Mouse (Mus musculus) forebrain, embryonic 15.5 days (tissue): Measurements from ENCODE around the gene Cdc42se1. TPM values are rescaled to one million over a fixed set of nuclear protein-coding genes. Genes with fewer than 3 reads are reported as not detected.

Experiments used
- ATAC-seq: fragments of 200-750 bp; cut with Nextera tagmentation; replicated peaks from 2 replicates; pipeline ENCODE4 v1.8.0; 2017; ENCODE audit warnings: mild to moderate bottlenecking, moderate TSS enrichment, moderate library complexity
- H3K27ac ChIP-seq: fragments of 300-500 bp; sonication (generic); replicated peaks from 2 replicates; pipeline ENCODE4 v1.5.1; 2015; ENCODE audit warnings: mild to moderate bottlenecking, inconsistent platforms
- H3K27me3 ChIP-seq: fragments of 300-500 bp; sonication (generic); 2 replicates; pipeline ENCODE4 v1.6.1; 2015; ENCODE audit warnings: inconsistent platforms
- H3K36me3 ChIP-seq: fragments of 300-500 bp; sonication (generic); 2 replicates; pipeline ENCODE4 v1.6.1; 2015; ENCODE audit warnings: mild to moderate bottlenecking, inconsistent platforms
- H3K4me1 ChIP-seq: fragments of 300-500 bp; sonication (generic); 2 replicates; pipeline ENCODE4 v1.6.1; 2015; ENCODE audit warnings: inconsistent platforms
- H3K4me2 ChIP-seq: fragments of 300-500 bp; sonication (generic); replicated peaks from 2 replicates; pipeline ENCODE4 v1.6.1; 2015; ENCODE audit warnings: mild to moderate bottlenecking, inconsistent platforms
- H3K4me3 ChIP-seq: fragments of 300-500 bp; sonication (generic); 2 replicates; pipeline ENCODE4 v1.5.1; 2015; ENCODE audit warnings: mild to moderate bottlenecking, inconsistent platforms
- H3K9ac ChIP-seq: fragments of 300-500 bp; sonication (generic); replicated peaks from 2 replicates; pipeline ENCODE4 v1.6.1; 2015; ENCODE audit warnings: mild to moderate bottlenecking, inconsistent platforms
- H3K9me3 ChIP-seq: fragments of 300-500 bp; sonication (generic); 2 replicates; pipeline ENCODE4 v1.6.1; 2016; ENCODE audit warnings: inconsistent platforms
- WGBS: fragments of 180-500 bp; shearing (Covaris S2); methylation state at CpG from one replicate; pipeline ENCODE4 v1.1.7; 2015; ENCODE audit warnings: mixed read lengths; 5-methylcytosine and 5-hydroxymethylcytosine counted together
- polyA plus RNA-seq: library from polyadenylated mRNA; unstranded; fragments of >200 nt; fragmentation: Nextera tagmentation; extraction: Ambion mirVana; gene quantifications from 2 replicates; pipeline ENCODE4 v1.2.1, GENCODE M21; 2015

Gene Cdc42se1
- polyA plus RNA-seq, 1 experiment from 2014 or later = 90.0 TPM

GRCm38 (mm10) chr3:95239971-95240370, 11.4 kb downstream of the Cdc42se1 start:
- Histone ChIP-seq H3K4me1 (no peaks in the 10 kb centered on the region), H3K27me3 (no peaks in the 10 kb centered on the region), H3K4me3 (no peak overlapping the region), H3K9ac (no peak overlapping the region), H3K4me2 (no peak overlapping the region), H3K27ac (no peak overlapping the region), H3K36me3 (peaks cover 32% of the 10 kb centered on the region), H3K9me3 (no peaks in the 10 kb centered on the region)
- no peak for ATAC-seq
- 91% methylated on average over 12 of the region's 12 CpGs for WGBS

DNA sequence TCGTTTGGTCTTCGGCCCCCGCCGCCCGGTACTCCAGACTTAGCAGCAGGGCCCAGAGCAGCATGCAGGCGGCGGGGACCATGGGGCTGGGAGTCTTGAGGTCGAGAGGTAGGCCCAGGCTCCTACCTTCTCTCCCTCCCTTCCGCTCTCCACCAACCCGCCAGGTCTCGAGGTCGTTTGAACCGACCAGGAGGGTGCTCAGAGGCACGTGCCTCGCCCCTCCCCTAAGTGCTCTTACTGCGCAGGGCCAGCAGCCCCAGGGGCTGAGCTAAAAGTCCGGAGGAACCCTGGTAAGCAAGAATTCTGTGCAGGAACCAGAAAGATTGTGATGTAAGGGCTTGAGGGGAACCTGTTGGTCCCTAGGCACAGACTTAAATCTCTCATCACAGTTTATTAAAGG, 12.4 kb downstream of the Cdc42se1 start:
- Histone ChIP-seq H3K9me3 (no peaks in the 10 kb centered on the region), H3K9ac (no peak overlapping the region), H3K27me3 (no peaks in the 10 kb centered on the region), H3K27ac (no peak overlapping the region), H3K4me1 (no peaks in the 10 kb centered on the region), H3K4me2 (no peak overlapping the region), H3K4me3 (no peak overlapping the region), H3K36me3 (peaks cover 27% of the 10 kb centered on the region)
- ATAC-seq = no peak
- WGBS = 34% methylated on average over 17 of the region's 17 CpGs

DNA sequence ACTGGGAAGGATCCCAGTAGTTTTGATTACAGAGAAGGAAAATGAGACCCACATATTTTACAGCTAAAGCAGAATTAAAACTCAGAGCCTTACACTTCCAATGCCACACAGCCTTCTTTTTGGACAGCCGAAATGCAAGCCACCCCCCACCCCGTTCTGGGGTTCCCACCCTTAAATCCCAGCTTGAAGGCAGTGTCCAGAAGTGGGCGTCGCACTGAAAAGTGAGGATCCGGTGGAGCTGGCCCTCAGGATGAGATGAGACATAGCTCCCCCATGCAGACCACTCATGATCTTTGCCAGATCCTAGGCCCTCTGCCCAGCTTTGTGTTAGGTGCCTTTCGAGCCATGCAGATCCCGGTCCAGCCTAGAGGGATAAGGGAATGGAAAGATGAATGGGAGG, 13.0 kb downstream of the Cdc42se1 start, which contains the start of gene Gm128:
TSS of gene Gm128 (minus strand) at position 101 of the 400 bp plus-strand sequence.
- Histone ChIP-seq H3K4me3 (no peak within 1 kb of the TSS), H3K9ac (no peak within 1 kb of the TSS), H3K4me1 (no peaks in the 10 kb centered on the region), H3K36me3 (peaks cover 22% of the 10 kb centered on the region), H3K4me2 (no peak within 1 kb of the TSS), H3K27me3 (no peaks in the 10 kb centered on the region), H3K27ac (no peak within 1 kb of the TSS), H3K9me3 (no peaks in the 10 kb centered on the region)
- WGBS = 77% methylated on average over 7 of the region's 7 CpGs
- no peak for ATAC-seq

DNA sequence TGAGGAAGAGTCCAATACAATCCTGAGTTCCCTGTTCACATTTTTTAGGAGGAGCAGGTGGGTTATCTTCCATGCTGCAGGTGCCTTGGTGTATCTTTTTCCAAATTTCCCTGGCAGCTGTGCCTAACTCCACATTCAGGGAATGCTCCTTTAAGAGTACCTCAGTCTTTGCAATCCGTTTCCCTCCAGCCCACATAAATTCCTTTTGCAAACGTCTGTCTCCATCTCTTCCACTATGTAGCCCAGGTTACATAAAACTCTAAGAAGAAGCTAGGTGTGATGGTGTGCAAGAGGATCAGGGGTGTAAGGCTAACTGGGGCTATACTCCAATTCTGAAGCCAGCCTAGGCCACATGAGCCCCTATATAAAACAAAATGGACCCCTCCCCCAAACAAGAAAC, 14.6 kb downstream of the Cdc42se1 start:
- H3K4me3 ChIP-seq = no peak overlapping the region
- H3K27ac ChIP-seq = no peak overlapping the region
- WGBS = 80% methylated on average over 2 of the region's 2 CpGs
- H3K4me1 ChIP-seq = no peaks in the 10 kb centered on the region
- H3K9me3 ChIP-seq = no peaks in the 10 kb centered on the region
- peaks cover 7% of the 10 kb centered on the region for H3K36me3 ChIP-seq
- ATAC-seq = no peak
- no peaks in the 10 kb centered on the region for H3K27me3 ChIP-seq
- H3K9ac ChIP-seq = no peak overlapping the region
- no peak overlapping the region for H3K4me2 ChIP-seq

GRCm38 (mm10) chr3:95246465-95247231, 18.1 kb downstream of the Cdc42se1 start:
- Histone ChIP-seq H3K36me3 (peaks cover 4% of the 10 kb centered on the region; the same call in 1 of the 2 replicates), H3K9me3 (no peaks in the 10 kb centered on the region), H3K4me1 (no peaks in the 10 kb centered on the region), H3K4me3 (no peak overlapping the region), H3K27me3 (no peaks in the 10 kb centered on the region), H3K27ac (no peak overlapping the region), H3K4me2 (no peak overlapping the region), H3K9ac (no peak overlapping the region)
- WGBS = 72% methylated on average over 5 of the region's 5 CpGs
- no peak for ATAC-seq

DNA sequence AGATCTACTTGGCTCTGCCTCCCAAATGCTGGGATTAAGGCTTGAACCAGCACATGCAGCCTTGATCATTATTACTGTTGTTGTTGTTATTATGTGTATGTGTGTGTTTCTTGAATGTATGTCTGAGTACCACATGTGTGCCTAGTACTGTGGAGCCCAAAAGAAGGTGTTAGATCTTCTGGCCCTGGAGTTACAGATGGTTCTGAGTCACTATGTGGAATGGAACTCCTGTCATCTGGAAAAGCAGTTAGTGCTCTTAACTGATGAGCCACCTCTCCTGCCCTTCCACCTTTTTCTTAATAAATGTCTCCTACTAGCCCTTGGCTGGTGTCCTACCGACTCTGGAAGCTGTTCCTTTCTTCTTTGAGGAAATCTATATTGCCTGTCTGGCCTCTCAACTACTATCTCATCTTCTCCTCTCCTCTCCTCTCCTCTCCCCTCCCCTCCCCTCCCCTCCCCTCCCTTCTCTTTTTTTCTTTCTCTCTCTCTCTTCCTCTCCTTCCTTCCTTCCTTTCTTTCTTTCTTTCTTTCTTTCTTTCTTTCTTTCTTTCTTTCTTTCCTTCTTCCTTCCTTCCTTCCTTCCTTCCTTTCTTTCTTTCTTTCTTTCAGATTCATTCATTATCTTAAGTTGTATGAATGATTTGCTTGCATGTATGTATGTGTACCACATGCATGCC, 19.3 kb downstream of the Cdc42se1 start:
- H3K4me1 ChIP-seq = no peaks in the 10 kb centered on the region
- no peak overlapping the region for H3K9ac ChIP-seq
- H3K27ac ChIP-seq = no peak overlapping the region
- H3K4me3 ChIP-seq = no peak overlapping the region
- no peak for ATAC-seq
- H3K9me3 ChIP-seq = no peaks in the 10 kb centered on the region
- WGBS = 74% methylated on average over 1 of the region's 1 CpGs
- peaks cover 4% of the 10 kb centered on the region; the same call in 1 of the 2 replicates for H3K36me3 ChIP-seq
- H3K4me2 ChIP-seq = no peak overlapping the region
- no peaks in the 10 kb centered on the region for H3K27me3 ChIP-seq

DNA sequence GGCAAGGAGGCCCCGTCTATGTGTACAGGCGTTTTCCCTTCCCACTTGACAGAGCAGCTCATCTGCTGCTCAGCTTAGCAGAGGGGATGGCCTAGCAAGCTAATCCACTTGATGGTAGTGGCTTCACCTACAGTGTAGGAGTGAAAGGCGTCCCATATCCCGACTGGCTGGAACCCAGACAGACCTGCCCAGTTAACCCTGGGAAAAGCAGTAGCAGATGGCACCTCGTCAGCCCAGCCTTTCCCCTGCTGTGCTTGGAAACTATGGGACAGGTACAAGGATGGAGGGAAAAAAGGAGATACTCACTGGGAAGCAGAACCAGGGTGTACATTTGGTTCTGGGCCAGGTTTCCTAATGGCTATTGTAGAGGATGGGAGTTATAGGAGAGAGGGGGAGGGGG, 21.8 kb downstream of the Cdc42se1 start:
- Histone ChIP-seq H3K4me1 (no peaks in the 10 kb centered on the region), H3K4me2 (no peak overlapping the region), H3K9me3 (no peaks in the 10 kb centered on the region), H3K4me3 (no peak overlapping the region), H3K27ac (no peak overlapping the region), H3K27me3 (no peaks in the 10 kb centered on the region), H3K9ac (no peak overlapping the region), H3K36me3 (peaks cover 16% of the 10 kb centered on the region; the same call in 1 of the 2 replicates)
- WGBS = 78% methylated on average over 5 of the region's 5 CpGs
- ATAC-seq = no peak

DNA sequence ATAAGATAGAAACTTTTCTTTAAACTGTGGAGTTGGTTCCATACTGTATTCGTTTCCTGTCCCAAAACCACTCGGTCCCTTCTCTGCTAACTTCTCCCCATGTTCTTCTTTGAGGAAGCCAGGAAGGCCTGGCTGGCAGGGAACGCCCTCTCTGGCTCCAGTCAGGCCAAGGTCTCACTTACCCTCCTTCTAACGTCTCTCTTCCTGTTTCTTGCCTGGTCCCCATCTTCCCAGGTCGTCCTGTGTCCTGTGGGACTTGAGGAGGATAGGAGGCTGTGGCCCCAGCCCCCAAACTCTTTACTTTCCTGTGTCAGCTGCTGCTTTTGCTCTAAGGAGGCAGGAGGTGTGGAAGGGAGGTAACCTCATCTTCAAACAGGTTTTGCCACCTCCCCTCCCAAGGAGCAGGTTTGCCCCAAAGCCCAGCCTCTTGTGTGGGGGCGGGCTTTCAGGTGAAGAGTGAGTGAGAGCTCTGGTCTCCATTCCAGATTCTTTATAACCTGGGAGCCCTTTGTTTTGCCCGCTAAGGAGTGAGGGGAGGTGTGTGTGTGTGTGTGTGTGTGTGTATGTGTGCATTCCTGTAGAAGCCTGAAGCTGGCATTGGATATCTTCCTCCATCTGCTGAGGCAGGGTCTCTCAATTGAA, 22.4 kb downstream of the Cdc42se1 start, which contains the start of gene Bnipl:
TSS of gene Bnipl (minus strand) at position 411 of the 642 bp plus-strand sequence.
- no peaks in the 10 kb centered on the region for H3K27me3 ChIP-seq
- no peaks in the 10 kb centered on the region for H3K9me3 ChIP-seq
- H3K4me1 ChIP-seq = no peaks in the 10 kb centered on the region
- no peak within 1 kb of the TSS for H3K27ac ChIP-seq
- H3K36me3 ChIP-seq = peaks cover 21% of the 10 kb centered on the region; the same call in 1 of the 2 replicates
- H3K4me2 ChIP-seq = no peak within 1 kb of the TSS
- 53% methylated on average over 7 of the region's 7 CpGs for WGBS
- no peak for ATAC-seq
- no peak within 1 kb of the TSS for H3K9ac ChIP-seq
- no peak within 1 kb of the TSS for H3K4me3 ChIP-seq

DNA sequence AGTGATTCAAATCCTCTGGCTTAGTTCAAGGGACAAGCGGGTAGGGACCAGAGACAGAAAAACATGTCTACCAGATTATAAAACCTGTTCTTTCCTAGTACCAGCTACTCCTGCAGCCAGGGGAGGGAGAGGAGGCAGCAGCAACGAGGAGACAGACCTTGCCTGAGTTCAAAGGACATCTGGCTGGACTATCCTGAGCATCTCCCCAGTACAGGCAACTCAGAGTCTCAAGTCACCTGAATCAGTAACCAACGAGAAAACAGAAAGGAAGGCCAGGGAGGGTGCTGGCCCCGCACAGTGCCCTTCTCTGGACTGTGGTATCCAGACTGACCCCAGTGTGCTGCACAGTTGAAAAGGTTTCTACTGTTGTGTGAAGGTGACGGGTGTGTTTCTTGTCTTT, 28.4 kb downstream of the Cdc42se1 start:
- Histone ChIP-seq H3K27ac (no peak overlapping the region), H3K27me3 (no peaks in the 10 kb centered on the region), H3K4me1 (no peaks in the 10 kb centered on the region), H3K4me2 (no peak overlapping the region), H3K4me3 (no peak overlapping the region), H3K9me3 (no peaks in the 10 kb centered on the region), H3K9ac (no peak overlapping the region), H3K36me3 (peaks cover 75% of the 10 kb centered on the region)
- ATAC-seq = no peak
- WGBS = 90% methylated on average over 5 of the region's 5 CpGs

DNA sequence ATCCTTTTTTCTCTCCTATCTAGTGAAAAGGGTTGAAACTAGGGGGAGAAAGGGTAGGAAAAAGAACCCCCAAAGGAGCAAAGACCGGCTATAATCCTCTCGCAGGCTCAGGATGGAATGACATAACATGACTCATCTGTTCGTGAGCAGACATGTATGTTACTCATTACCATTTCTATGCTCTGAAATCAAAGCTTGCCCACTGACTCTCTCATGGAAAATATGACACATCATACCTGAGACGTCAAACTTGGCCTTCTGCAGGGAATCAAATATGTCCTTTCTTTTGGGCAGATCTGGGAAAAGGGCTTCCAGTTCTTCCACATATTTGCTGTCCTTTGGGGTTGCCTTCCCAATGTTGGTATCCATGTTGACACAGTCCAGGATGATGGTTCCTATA, 33.4 kb downstream of the Cdc42se1 start:
- 94% methylated on average over 4 of the region's 4 CpGs for WGBS
- no peak overlapping the region for H3K27ac ChIP-seq
- H3K27me3 ChIP-seq = no peaks in the 10 kb centered on the region
- H3K4me3 ChIP-seq = no peak overlapping the region
- H3K4me1 ChIP-seq = no peaks in the 10 kb centered on the region
- no peak overlapping the region for H3K9ac ChIP-seq
- ATAC-seq = no peak
- H3K36me3 ChIP-seq = peaks cover 79% of the 10 kb centered on the region
- H3K9me3 ChIP-seq = no peaks in the 10 kb centered on the region
- H3K4me2 ChIP-seq = no peak overlapping the region

DNA sequence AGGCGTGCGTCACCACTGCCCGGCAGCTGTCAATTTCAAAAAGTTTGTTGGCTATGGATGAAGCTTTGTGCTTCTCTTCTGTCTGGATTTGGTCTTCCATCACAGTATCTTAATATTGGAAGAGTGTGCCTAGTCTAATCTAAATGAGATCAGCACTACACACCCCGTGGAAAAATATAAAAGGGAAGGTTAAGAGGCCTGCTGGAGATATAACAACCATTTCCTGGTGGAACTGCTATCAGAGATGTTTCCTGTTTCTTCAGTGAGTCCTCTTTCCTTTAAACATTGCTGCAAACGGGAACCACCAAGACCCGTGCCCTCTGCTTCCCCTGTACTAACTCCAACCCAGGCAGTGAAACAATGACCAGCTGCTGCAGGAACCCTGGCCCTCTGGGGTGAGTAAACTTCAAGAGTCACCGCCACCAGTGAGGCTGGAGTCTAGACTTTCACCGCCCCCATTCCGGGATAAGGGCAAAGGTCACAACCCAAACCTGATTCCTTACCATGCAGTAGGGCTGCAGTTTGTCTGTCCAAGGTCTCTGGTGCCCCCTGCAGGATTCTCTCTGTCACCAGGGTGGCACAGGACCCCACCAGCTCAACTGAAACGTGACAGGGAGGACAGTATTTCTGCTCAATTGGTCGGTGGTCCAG, 34.7 kb downstream of the Cdc42se1 start:
- no peak overlapping the region for H3K27ac ChIP-seq
- H3K9ac ChIP-seq = no peak overlapping the region
- 52% methylated on average over 11 of the region's 11 CpGs for WGBS
- no peak overlapping the region for H3K4me3 ChIP-seq
- no peaks in the 10 kb centered on the region for H3K27me3 ChIP-seq
- H3K36me3 ChIP-seq = peaks cover 77% of the 10 kb centered on the region
- no peaks in the 10 kb centered on the region for H3K9me3 ChIP-seq
- no peaks in the 10 kb centered on the region for H3K4me1 ChIP-seq
- no peak for ATAC-seq
- H3K4me2 ChIP-seq = no peak overlapping the region

GRCm38 (mm10) chr3:95264724-95265123, 36.2 kb downstream of the Cdc42se1 start:
- 94% methylated on average over 1 of the region's 1 CpGs for WGBS
- H3K4me2 ChIP-seq = no peak overlapping the region

More at GRCm38 (mm10) chr3:95264724-95265123, 36.2 kb downstream of the Cdc42se1 start:
- no peak for ATAC-seq
- H3K9me3 ChIP-seq = no peaks in the 10 kb centered on the region
- no peaks in the 10 kb centered on the region for H3K27me3 ChIP-seq
- H3K4me1 ChIP-seq = no peaks in the 10 kb centered on the region
- no peak overlapping the region for H3K27ac ChIP-seq
- no peak overlapping the region for H3K9ac ChIP-seq
- peaks cover 65% of the 10 kb centered on the region for H3K36me3 ChIP-seq
- no peak overlapping the region for H3K4me3 ChIP-seq
